Mouse (Mus musculus): ENCODE data around the gene Tmem91.

DNA sequence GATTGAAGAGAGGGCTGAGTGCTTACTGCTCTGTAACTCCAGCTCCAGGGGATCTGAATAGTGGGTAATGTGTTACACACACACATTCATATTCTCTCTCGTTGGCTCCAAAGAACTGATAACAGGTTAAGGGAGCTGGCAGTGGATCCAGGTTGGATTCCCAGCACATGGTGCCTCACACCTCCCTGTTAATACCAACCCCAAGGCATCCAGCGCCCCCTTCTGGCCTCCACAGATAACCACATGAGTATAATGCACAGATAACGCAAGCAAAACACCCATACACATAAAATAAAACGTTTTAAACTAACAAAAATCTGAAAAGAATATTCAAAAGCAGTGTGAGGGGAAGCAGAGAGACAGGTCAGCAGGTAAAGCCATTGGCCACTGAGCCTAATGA is 2.5 kb downstream of the Tmem91 start:
- TF ChIP-seq MAFK (IDR thresholded peaks at IDR 0.05; ENCODE audit: insufficient read depth, low read depth, low read length) (no peak), HCFC1 (IDR thresholded peaks at IDR 0.05; ENCODE audit: borderline replicate concordance, insufficient read depth, low read length) (no peak), ZNF384 (IDR thresholded peaks at IDR 0.05; ENCODE audit: low read depth, low read length) (no peak)

Data from ES-E14 (cell line).